ENCODE assay signal across 14 mouse cellular contexts in the genomic region with DNA sequence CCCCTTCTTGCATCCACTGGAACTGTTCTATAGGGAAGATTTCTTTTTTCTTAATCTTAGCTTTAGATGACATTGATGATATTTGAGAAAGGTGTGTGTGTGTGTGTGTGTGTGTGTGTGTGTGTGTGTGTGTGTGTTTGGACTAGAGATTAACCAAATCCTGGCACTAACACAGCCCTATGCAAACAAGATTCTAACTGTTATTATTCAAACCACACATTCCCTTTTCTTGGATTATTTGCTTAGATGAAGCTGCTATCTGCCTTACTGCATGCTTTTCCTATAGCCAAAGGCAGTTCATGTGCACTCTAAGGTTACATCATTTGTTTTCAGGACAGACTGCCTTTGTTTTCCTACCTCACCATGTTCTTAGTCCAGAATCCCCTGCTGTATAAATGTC.
"Had no signal": no experiment of that assay in that cellular context is flagged by ENCODE, and none has a peak within 500 bp of the region (broad histone marks: within the 10 kb centered on the region; RNA-seq: fewer than 3 reads in every experiment).

No protein-coding gene starts in this region.

- H3K27ac ChIP-seq: liver, embryonic 15.5 days; lung, embryonic 15.5 days; midbrain, embryonic 12.5 days; neural tube, embryonic 12.5 days; stomach, embryonic 15.5 days; stomach, postnatal 0 days had no signal

- DNase-seq: liver, postnatal 0 days; lung, adult 2 months; lung, postnatal 4 days; right cerebral cortex, postnatal 14 days; thymus, adult 2 months; thymus, postnatal 25 days; thymus, postnatal 4 days had no signal

- H3K4me3 ChIP-seq: liver, embryonic 15.5 days; lung, embryonic 15.5 days; midbrain, embryonic 12.5 days; neural tube, embryonic 12.5 days; stomach, embryonic 15.5 days had no signal

- ATAC-seq: liver, postnatal 0 days; lung, postnatal 0 days had no signal

- H3K4me1 ChIP-seq: liver, embryonic 15.5 days; lung, embryonic 15.5 days; neural tube, embryonic 12.5 days; stomach, embryonic 15.5 days had no signal

- H3K9ac ChIP-seq: liver, embryonic 15.5 days; liver, postnatal 0 days; lung, embryonic 15.5 days; midbrain, embryonic 12.5 days; neural tube, embryonic 12.5 days; stomach, embryonic 15.5 days had no signal

- H3K9me3 ChIP-seq: liver, embryonic 15.5 days; lung, embryonic 15.5 days; midbrain, embryonic 12.5 days; neural tube, embryonic 12.5 days; stomach, embryonic 15.5 days had no signal

- H3K4me2 ChIP-seq: liver, embryonic 15.5 days; lung, embryonic 15.5 days; midbrain, embryonic 12.5 days; neural tube, embryonic 12.5 days; stomach, embryonic 15.5 days had no signal

- H3K27me3 ChIP-seq: liver, embryonic 15.5 days; lung, embryonic 15.5 days; midbrain, embryonic 12.5 days; neural tube, embryonic 12.5 days; stomach, embryonic 15.5 days had no signal

- H3K36me3 ChIP-seq: liver, embryonic 15.5 days; lung, embryonic 15.5 days; midbrain, embryonic 12.5 days; neural tube, embryonic 12.5 days; stomach, embryonic 15.5 days had no signal
